Mouse (Mus musculus) MEL (cell line): Measurements from ENCODE around the gene Unc93a2. TPM values are rescaled to one million over a fixed set of nuclear protein-coding genes. Genes with fewer than 3 reads are reported as not detected.
"Not testable (repeated sequence)": the region's sequence is repeated elsewhere in the genome, so short reads cannot be mapped to it uniquely, and the experiment has no call there.

Source experiments
- DNase-seq: peaks from one replicate; pipeline ENCODE4 v3.0.0; 2011; ENCODE audit warnings: low read depth, low spot score
- H3K27ac ChIP-seq: 2 replicates; pipeline ENCODE4 v1.5.1; 2012; ENCODE audit warnings: low read depth, mild to moderate bottlenecking, control low read depth, low read length, moderate library complexity; ENCODE audit not compliant: control insufficient read depth
- H3K27me3 ChIP-seq, 2 experiments: fragments of 150-350 bp in 1 of 2; sonication (generic) in 1 of 2; 2 replicates each; pipeline ENCODE4 v1.6.1; 2012; ENCODE audit warnings: low read length in 2 of 2, mild to moderate bottlenecking in 2 of 2, improper control_type of control experiment in 1 of 2, moderate library complexity in 1 of 2; ENCODE audit not compliant: insufficient read depth in 2 of 2, control insufficient read depth in 1 of 2
- H3K36me3 ChIP-seq, 2 experiments: 2 replicates each; pipeline ENCODE4 v1.6.1; 2012 to 2014; ENCODE audit warnings: low read length in 2 of 2, improper control_type of control experiment in 1 of 2, inconsistent platforms in 1 of 2, mild to moderate bottlenecking in 1 of 2; ENCODE audit not compliant: insufficient read depth in 2 of 2, control insufficient read depth in 1 of 2
- H3K4me1 ChIP-seq, 2 experiments: fragments of 150-350 bp in 1 of 2; sonication (generic) in 1 of 2; 2 replicates each; pipeline ENCODE4 v1.6.1; 2012; ENCODE audit warnings: low read length in 2 of 2, improper control_type of control experiment in 1 of 2, mild to moderate bottlenecking in 1 of 2; ENCODE audit not compliant: insufficient read depth in 2 of 2, control insufficient read depth in 1 of 2
- H3K4me3 ChIP-seq, 2 experiments: fragments of 150-350 bp in 1 of 2; sonication (generic) in 1 of 2; 2 replicates each; pipeline ENCODE4 v1.5.1; 2012; ENCODE audit warnings: low read depth in 2 of 2, low read length in 2 of 2, mild to moderate bottlenecking in 2 of 2, moderate library complexity in 2 of 2, control low read depth in 1 of 2, improper control_type of control experiment in 1 of 2; ENCODE audit not compliant: control insufficient read depth in 1 of 2, insufficient read depth in 1 of 2
- H3K79me2 ChIP-seq: 2 replicates; pipeline ENCODE4 v1.6.1; 2012; ENCODE audit warnings: mild to moderate bottlenecking, low read length, moderate library complexity; ENCODE audit not compliant: control insufficient read depth, poor library complexity, insufficient read depth
- H3K9ac ChIP-seq: 2 replicates; pipeline ENCODE4 v1.6.1; 2012; ENCODE audit warnings: low read depth, mild to moderate bottlenecking, control low read depth, low read length, moderate library complexity; ENCODE audit not compliant: control insufficient read depth, poor library complexity, severe bottlenecking
- H3K9me3 ChIP-seq: fragments of 150-350 bp; sonication (generic); replicated peaks from 2 replicates; pipeline ENCODE4 v1.6.1; 2012; ENCODE audit warnings: mild to moderate bottlenecking, low read length, improper control_type of control experiment, moderate library complexity; ENCODE audit not compliant: insufficient read depth
- polyA plus RNA-seq, 2 experiments: library from polyadenylated mRNA; stranded (reverse) in 1 of 2; unstranded in 1 of 2; fragments of >175 nt in 1 of 2; fragments of >200 nt in 1 of 2; gene quantifications; 2 replicates each; pipeline versions ENCODE4 v1.2.1 to v1.2.4; 2012; ENCODE audit warnings: low replicate concordance in 2 of 2, low read depth in 1 of 2; ENCODE audit not compliant: insufficient read length in 2 of 2, insufficient read depth in 1 of 2, missing spikeins in 1 of 2
- total RNA-seq: library from RNA; depleted of rRNA; stranded (reverse); fragments of 300-350 nt; gene quantifications from 2 replicates; pipeline ENCODE4 v1.2.3, GENCODE M21; 2012

Unc93a2 gene
- total and polyA plus RNA-seq, 3 experiments: not detected

- H3K9me3 ChIP-seq, H3K27me3 ChIP-seq, H3K79me2 ChIP-seq, H3K9ac ChIP-seq, H3K4me3 ChIP-seq, H3K27ac ChIP-seq, H3K4me1 ChIP-seq, DNase-seq, H3K36me3 ChIP-seq: not testable (repeated sequence)
Measured at GRCm38 (mm10) chr17:7348765-7349164, 36.5 kb downstream of the Unc93a2 start.

- not testable (repeated sequence) for H3K4me1 ChIP-seq, H3K27me3 ChIP-seq, H3K4me3 ChIP-seq, H3K36me3 ChIP-seq, DNase-seq, H3K27ac ChIP-seq, H3K9ac ChIP-seq, H3K79me2 ChIP-seq, H3K9me3 ChIP-seq
Measured at GRCm38 (mm10) chr17:7337381-7337780, 47.9 kb downstream of the Unc93a2 start.

- not testable (repeated sequence) for DNase-seq, H3K79me2 ChIP-seq, H3K4me3 ChIP-seq, H3K27me3 ChIP-seq, H3K27ac ChIP-seq, H3K36me3 ChIP-seq, H3K9ac ChIP-seq, H3K9me3 ChIP-seq, H3K4me1 ChIP-seq
Measured at GRCm38 (mm10) chr17:7332745-7333144, 52.5 kb downstream of the Unc93a2 start.

- not testable (repeated sequence) for H3K9me3 ChIP-seq, H3K79me2 ChIP-seq, H3K4me1 ChIP-seq, H3K4me3 ChIP-seq, H3K9ac ChIP-seq, H3K27me3 ChIP-seq, DNase-seq, H3K36me3 ChIP-seq, H3K27ac ChIP-seq
Measured at GRCm38 (mm10) chr17:7326415-7326814, 58.8 kb downstream of the Unc93a2 start.

GRCm38 (mm10) chr17:7324346-7324745, 60.9 kb downstream of the Unc93a2 start, which contains the start of gene Tcp10a:
Gene Tcp10a (plus strand): TSS chr17:7324646.
- H3K9me3 ChIP-seq: not testable (repeated sequence)

GRCm38 (mm10) chr17:7319789-7320188, 65.5 kb downstream of the Unc93a2 start:
- H3K27me3 ChIP-seq, DNase-seq, H3K36me3 ChIP-seq, H3K27ac ChIP-seq, H3K9ac ChIP-seq, H3K4me3 ChIP-seq, H3K9me3 ChIP-seq, H3K4me1 ChIP-seq, H3K79me2 ChIP-seq: not testable (repeated sequence)

More at GRCm38 (mm10) chr17:7324346-7324745, 60.9 kb downstream of the Unc93a2 start, which contains the start of gene Tcp10a:
- not testable (repeated sequence) for H3K36me3 ChIP-seq, H3K4me3 ChIP-seq, H3K4me1 ChIP-seq, DNase-seq, H3K27me3 ChIP-seq, H3K9ac ChIP-seq, H3K79me2 ChIP-seq, H3K27ac ChIP-seq

GRCm38 (mm10) chr17:7315693-7316382, 69.4 kb downstream of the Unc93a2 start:
- not testable (repeated sequence) for H3K4me3 ChIP-seq, H3K27ac ChIP-seq, H3K27me3 ChIP-seq, H3K36me3 ChIP-seq, H3K9me3 ChIP-seq, DNase-seq, H3K4me1 ChIP-seq, H3K79me2 ChIP-seq, H3K9ac ChIP-seq
